Mouse (Mus musculus): ENCODE results near the gene Agap2.
"Not testable (repeated sequence)": the region's sequence is repeated elsewhere in the genome, so short reads cannot be mapped to it uniquely, and the experiment has no call there.

Gene Agap2

DNA sequence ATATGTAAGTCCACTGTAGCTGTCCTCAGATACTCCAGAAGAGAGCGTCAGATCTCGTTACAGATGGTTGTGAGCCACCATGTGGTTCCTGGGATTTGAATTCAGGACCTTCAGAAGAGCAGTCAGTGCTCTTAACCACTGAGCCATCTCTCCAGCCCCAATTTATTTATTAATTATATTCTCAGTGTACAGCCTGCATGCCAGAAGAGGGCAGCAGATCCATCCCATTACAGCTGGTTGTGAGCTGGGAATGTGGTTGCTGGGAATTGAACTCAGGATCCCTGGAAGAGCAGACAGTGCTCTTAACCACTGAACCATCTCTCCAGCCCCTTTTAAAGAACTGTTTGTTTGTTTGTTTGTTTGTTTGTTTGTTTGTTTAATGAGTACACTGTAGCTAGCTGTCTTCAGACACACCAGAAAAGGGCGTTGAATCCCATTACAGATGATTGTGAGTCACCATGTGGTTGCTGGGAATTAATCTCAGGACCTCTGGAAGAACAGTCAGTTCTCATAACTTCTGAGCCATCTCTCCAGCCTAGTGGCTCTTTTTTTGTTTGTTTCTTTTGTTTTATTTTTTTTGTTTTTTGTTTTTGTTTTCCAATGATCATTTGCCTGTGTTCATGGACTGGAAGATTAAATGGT is 59.4 kb downstream of the Agap2 start:
- DNase-seq (ENCODE audit: extremely low spot score, low spot score): not testable (repeated sequence)

DNA sequence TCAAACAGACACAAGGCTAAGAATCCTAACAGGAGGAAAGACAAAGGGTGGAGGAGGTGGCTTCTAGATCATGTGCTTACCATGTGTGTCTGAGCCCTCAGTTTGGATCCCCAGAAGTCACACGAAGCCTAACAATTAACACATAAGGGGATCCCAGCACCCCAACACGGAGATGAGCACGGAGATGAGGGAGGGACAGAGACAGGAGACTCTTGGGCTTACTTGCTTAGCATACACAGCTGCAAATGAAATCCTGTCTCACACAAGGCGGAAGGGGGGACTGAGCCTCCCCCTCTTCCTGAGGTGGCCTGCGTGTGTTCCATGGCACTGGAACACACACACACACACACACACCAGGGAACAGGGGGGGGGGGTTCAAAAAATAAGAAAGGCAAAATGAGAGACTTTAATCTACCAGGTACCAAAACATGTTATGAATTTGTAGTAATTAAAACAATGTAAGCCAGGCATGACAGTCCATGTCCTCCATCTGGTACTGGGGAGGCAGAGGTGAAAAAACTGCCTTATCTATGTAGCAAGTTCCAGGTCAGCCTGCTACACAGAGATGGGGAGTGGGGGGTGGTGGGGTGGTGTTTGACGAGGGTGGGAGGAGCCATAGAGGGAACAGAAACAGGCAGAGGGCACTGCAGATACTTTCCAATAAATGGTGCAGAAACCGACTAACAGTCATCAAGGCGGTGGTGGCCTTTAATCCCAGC is 60.2 kb downstream of the Agap2 start:
- no peak for DNase-seq (ENCODE audit: extremely low spot score, low spot score)

DNA sequence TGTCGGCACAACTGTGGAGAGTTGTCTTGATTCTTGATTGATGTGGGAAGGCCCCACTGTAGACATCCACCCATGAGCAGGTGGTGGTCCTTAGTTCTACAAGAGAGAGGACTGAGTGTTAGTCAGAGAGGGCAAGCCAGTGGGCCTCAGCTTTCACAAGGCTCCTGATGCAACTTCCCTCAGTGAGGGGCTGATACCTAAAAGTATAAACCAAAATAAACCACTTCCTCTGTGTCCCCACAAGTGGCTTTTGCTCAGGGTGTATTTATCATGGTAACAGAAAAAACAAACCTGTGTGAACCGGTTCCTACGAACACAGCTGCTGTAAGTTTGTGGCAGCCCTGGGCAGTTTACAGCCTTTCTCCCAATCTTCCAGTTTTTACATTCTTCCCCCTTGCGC is 61.4 kb downstream of the Agap2 start:
- no peak for DNase-seq (ENCODE audit: extremely low spot score, low spot score)

DNA sequence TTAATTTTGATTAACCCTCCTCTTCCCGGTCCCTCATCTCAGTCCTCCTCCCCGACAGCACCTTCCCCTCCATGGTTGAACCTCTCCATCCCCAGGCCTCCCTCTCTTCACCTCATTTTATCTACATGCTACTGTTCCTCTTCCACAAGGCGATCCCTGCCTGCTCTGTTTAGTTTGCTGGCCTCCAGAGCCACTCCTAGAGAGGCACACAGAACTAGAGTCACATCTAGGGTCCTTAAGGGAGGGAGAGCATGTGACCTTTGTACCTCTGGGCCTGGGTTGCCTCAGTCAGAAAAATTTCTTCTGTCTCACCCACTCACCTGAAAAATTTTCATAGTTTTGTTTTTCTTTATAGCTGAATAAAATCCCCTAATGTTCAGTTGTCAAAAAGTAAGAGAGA is 62.8 kb downstream of the Agap2 start:
- no peak for DNase-seq (ENCODE audit: extremely low spot score, low spot score)

DNA sequence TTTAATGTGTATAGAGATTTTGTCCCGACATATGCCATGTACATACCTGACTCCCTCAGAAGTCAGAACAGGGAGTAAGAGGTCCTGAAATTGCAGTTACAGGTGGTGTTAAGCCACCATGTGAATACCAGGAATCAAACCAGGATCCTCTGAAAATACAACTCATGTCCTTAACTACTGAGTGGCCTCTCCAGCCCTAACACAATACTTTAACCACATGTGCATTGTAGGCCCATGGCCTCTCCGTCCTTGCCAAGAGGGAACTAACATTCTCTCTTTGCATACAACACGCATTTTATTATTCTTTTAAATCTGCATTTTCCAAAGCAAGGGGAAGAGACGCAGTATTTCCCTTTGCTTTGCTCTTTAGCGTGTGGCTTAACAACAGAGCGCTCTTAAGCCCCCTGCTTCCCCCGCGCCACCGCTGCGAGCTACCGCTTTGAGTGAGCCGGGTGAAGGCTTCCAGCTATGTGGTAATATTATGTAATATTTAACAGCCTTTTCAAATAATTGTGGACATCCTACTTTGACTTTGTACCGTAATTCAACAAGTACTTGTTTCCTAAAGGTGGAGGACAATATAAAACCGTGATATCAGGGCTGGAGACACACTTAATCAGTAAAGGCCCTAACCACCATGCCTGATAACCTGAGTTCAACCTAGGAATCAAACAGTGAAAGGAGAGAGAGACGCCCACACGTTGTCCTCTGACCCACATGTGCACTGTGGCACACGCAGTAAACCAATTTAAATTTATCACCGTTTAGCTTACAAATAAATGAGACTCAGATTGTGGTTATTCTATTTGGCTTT is 63.5 kb downstream of the Agap2 start:
- DNase-seq (ENCODE audit: extremely low spot score, low spot score): no peak

DNA sequence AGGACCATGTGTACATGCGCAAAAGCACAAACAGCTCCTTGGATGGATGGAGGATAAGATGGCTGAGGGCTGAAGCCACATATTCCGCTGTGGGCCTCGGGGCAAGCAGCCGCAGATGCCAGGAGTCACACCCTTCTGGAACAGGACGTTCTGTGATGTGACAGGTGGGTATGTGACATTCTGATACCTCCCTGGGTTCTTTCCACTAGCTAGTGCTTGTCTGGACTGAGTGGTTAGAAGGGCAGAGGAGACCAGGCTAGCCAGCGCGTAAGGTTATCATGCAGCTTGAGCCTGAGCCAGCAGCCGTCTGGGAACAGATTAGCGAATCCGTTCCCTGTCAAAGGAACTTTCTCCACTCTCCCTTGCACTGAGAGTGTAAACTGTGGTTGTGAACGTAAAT is 65.9 kb downstream of the Agap2 start:
- DNase-seq (ENCODE audit: extremely low spot score, low spot score): no peak

DNA sequence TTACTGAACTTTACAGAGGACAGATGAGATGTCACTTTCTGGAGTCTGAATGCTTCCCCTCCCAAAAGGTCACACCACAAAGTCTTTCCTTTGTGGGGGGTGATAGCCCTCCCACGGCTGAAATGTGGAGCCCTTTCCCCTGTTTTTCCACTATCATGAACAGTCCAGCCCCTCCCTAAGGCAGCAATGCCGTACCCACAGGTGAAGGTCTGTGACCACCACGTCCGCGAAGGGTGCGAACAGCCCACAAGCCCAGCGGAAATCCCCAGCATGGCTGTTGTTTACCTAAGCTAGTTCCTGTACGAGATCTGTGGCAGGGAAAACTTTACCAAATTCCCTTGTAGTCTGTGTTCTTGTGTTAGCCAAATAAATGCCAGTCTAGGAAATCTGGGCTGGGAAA is 66.4 kb downstream of the Agap2 start:
- DNase-seq (ENCODE audit: extremely low spot score, low spot score): no peak
